Mouse (Mus musculus): ENCODE results near the gene Astn2. TPM values are rescaled to one million over a fixed set of nuclear protein-coding genes. Genes with fewer than 3 reads are reported as not detected.

The Astn2 gene
- polyA plus RNA-seq, 1 experiment from 2014 or later, result 0.06 TPM

DNA sequence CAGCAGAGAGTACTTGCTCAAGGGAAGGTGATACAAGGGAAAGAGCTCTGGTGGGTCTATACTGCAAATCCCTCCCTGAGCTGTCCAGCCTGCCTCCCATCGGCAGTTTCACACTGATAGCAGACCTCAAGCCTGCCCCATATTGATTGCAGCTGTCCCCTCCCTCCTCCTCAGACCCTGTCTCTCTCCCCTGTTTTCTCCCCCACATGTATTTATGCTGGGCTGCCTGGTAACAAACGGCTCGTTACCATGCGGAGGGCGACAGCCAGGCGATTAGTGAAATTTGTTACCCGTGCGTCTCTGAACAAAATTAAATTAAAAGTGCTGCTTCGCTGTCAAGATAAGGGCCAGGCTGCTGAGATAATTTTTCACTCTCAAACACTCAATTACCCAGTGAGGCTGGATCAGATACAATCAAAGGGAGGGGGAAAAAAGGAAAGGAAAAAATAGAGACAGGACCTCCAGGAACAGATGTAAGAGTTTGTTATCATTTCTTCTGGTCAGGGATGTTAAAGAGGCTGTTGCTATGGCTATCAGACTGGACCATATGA, 373.0 kb downstream of the Astn2 start:
- 66% methylated on average over 9 of the region's 9 CpGs for WGBS (ENCODE audit: insufficient replicate concordance)
- no peaks in the 10 kb centered on the region for H3K9me3 ChIP-seq (replicated peaks)
- no peak for ATAC-seq (ENCODE audit: low read depth)
- H3K36me3 ChIP-seq, result no peaks in the 10 kb centered on the region
- H3K4me1 ChIP-seq (replicated peaks), result no peaks in the 10 kb centered on the region
- no peak for DNase-seq
- H3K27ac ChIP-seq, result no peak overlapping the region
- H3K4me2 ChIP-seq, result no peak overlapping the region
- H3K9ac ChIP-seq, result no peak overlapping the region
- H3K27me3 ChIP-seq, result no peaks in the 10 kb centered on the region
- H3K4me3 ChIP-seq (replicated peaks), result no peak overlapping the region

- no peaks in the 10 kb centered on the region for H3K4me1 ChIP-seq (replicated peaks)
- no peaks in the 10 kb centered on the region for H3K9me3 ChIP-seq (replicated peaks)
- no peak overlapping the region for H3K4me3 ChIP-seq (replicated peaks)
- no peaks in the 10 kb centered on the region for H3K36me3 ChIP-seq
- H3K9ac ChIP-seq, result no peak overlapping the region
- no peaks in the 10 kb centered on the region for H3K27me3 ChIP-seq
- H3K27ac ChIP-seq, result no peak overlapping the region
- ATAC-seq (ENCODE audit: low read depth) (no peak), DNase-seq (no peak)
- 52% methylated on average over 4 of the region's 4 CpGs for WGBS (ENCODE audit: insufficient replicate concordance)
- H3K4me2 ChIP-seq, result no peak overlapping the region
These were observed 374.5 kb downstream of the Astn2 start for GRCm38 (mm10) chr4:66029901-66030300.

- no peaks in the 10 kb centered on the region for H3K4me1 ChIP-seq (replicated peaks)
- no peaks in the 10 kb centered on the region for H3K27me3 ChIP-seq
- DNase-seq (no peak), ATAC-seq (ENCODE audit: low read depth) (no peak)
- no peak overlapping the region for H3K4me2 ChIP-seq
- no peak overlapping the region for H3K9ac ChIP-seq
- H3K27ac ChIP-seq, result no peak overlapping the region
- no peaks in the 10 kb centered on the region for H3K9me3 ChIP-seq (replicated peaks)
- H3K36me3 ChIP-seq, result no peaks in the 10 kb centered on the region
- no peak overlapping the region for H3K4me3 ChIP-seq (replicated peaks)
- 42% methylated on average over 1 of the region's 1 CpGs for WGBS (ENCODE audit: insufficient replicate concordance)
These were observed 376.5 kb downstream of the Astn2 start for GRCm38 (mm10) chr4:66027866-66028265.

GRCm38 (mm10) chr4:66025393-66026062, 378.9 kb downstream of the Astn2 start:
- DNase-seq, result no peak

GRCm38 (mm10) chr4:66002936-66003335, 401.5 kb downstream of the Astn2 start:
- Histone ChIP-seq H3K9ac (no peak overlapping the region), H3K27me3 (no peaks in the 10 kb centered on the region), H3K27ac (no peak overlapping the region), H3K36me3 (no peaks in the 10 kb centered on the region), H3K4me1 (replicated peaks) (no peaks in the 10 kb centered on the region), H3K4me3 (replicated peaks) (no peak overlapping the region), H3K9me3 (replicated peaks) (no peaks in the 10 kb centered on the region), H3K4me2 (no peak overlapping the region)
- DNase-seq (no peak), ATAC-seq (ENCODE audit: low read depth) (no peak)

More at GRCm38 (mm10) chr4:66025393-66026062, 378.9 kb downstream of the Astn2 start:
- no peak overlapping the region for H3K9ac ChIP-seq
- no peaks in the 10 kb centered on the region for H3K36me3 ChIP-seq
- no peaks in the 10 kb centered on the region for H3K9me3 ChIP-seq (replicated peaks)
- no peak for ATAC-seq (ENCODE audit: low read depth)
- 66% methylated on average over 8 of the region's 8 CpGs for WGBS (ENCODE audit: insufficient replicate concordance)
- no peaks in the 10 kb centered on the region for H3K27me3 ChIP-seq
- H3K4me3 ChIP-seq (replicated peaks), result no peak overlapping the region
- no peak overlapping the region for H3K4me2 ChIP-seq
- no peak overlapping the region for H3K27ac ChIP-seq
- no peaks in the 10 kb centered on the region for H3K4me1 ChIP-seq (replicated peaks)

- Histone ChIP-seq H3K9ac (no peak overlapping the region), H3K4me2 (no peak overlapping the region), H3K27me3 (no peaks in the 10 kb centered on the region), H3K27ac (no peak overlapping the region), H3K36me3 (no peaks in the 10 kb centered on the region), H3K4me1 (replicated peaks) (no peaks in the 10 kb centered on the region), H3K9me3 (replicated peaks) (no peaks in the 10 kb centered on the region), H3K4me3 (replicated peaks) (no peak overlapping the region)
- ATAC-seq (ENCODE audit: low read depth) (no peak), DNase-seq (no peak)
- 58% methylated on average over 2 of the region's 2 CpGs for WGBS (ENCODE audit: insufficient replicate concordance)
These were observed 420.8 kb downstream of the Astn2 start for GRCm38 (mm10) chr4:65983643-65984042.

GRCm38 (mm10) chr4:65982882-65983281, 421.5 kb downstream of the Astn2 start:
- H3K9me3 ChIP-seq (replicated peaks), result no peaks in the 10 kb centered on the region
- DNase-seq, result no peak
- H3K36me3 ChIP-seq, result no peaks in the 10 kb centered on the region
- H3K27ac ChIP-seq, result no peak overlapping the region
- WGBS (ENCODE audit: insufficient replicate concordance), result 54% methylated on average over 4 of the region's 4 CpGs
- no peaks in the 10 kb centered on the region for H3K27me3 ChIP-seq
- H3K4me3 ChIP-seq (replicated peaks), result no peak overlapping the region
- no peaks in the 10 kb centered on the region for H3K4me1 ChIP-seq (replicated peaks)
- ATAC-seq (ENCODE audit: low read depth), result no peak
- no peak overlapping the region for H3K9ac ChIP-seq
- H3K4me2 ChIP-seq, result no peak overlapping the region

DNA sequence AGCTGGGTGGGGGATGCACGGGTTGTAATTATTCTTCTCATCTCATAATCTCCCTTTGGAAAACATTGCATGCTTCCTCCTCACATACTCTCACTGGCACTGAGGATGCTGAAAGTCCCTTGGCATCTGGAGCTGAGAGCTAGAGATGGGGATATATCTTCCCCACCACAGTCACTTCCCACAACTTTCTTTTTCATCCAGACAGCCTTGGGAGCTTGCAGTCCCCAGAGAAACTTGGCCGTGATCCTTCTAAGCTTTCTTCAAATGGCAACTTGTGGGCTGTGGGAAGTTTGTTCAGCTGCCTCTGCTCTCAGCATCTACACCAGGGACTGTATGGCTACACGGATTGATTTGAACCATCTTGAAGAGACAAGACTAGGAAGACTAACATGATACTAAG, 428.2 kb downstream of the Astn2 start:
- no peak overlapping the region for H3K27ac ChIP-seq
- no peak overlapping the region for H3K4me2 ChIP-seq
- no peaks in the 10 kb centered on the region for H3K4me1 ChIP-seq (replicated peaks)
- no peak overlapping the region for H3K4me3 ChIP-seq (replicated peaks)
- ATAC-seq (ENCODE audit: low read depth), result no peak
- no peak for DNase-seq
- WGBS (ENCODE audit: insufficient replicate concordance), result 49% methylated on average over 3 of the region's 3 CpGs
- no peaks in the 10 kb centered on the region for H3K36me3 ChIP-seq
- no peak overlapping the region for H3K9ac ChIP-seq
- no peaks in the 10 kb centered on the region for H3K27me3 ChIP-seq
- no peaks in the 10 kb centered on the region for H3K9me3 ChIP-seq (replicated peaks)

DNA sequence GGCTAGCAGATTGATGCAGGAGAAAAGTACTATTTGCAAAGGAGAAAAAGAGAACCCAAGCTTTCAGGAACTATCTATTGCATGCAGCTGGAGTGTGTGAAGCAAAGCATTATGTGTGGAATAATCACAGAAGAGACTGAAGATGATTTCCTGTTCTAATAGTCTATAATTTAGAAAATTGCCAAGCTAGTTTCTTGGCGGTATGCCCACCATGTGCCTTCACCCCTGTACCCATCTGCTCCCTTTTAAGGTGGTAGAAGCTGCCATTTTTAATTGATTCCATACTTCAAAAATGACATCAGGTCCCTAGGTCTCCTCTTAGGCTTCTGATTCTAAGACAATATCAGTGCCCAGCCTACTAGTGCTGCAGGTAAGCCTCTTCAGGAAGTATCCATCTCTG, 432.0 kb downstream of the Astn2 start:
- Histone ChIP-seq H3K27me3 (no peaks in the 10 kb centered on the region), H3K4me3 (replicated peaks) (no peak overlapping the region), H3K4me2 (no peak overlapping the region), H3K9ac (no peak overlapping the region), H3K27ac (no peak overlapping the region), H3K36me3 (no peaks in the 10 kb centered on the region), H3K4me1 (replicated peaks) (no peaks in the 10 kb centered on the region), H3K9me3 (replicated peaks) (no peaks in the 10 kb centered on the region)
- no peak for DNase-seq
- 55% methylated on average over 1 of the region's 1 CpGs for WGBS (ENCODE audit: insufficient replicate concordance)
- ATAC-seq (ENCODE audit: low read depth), result no peak

DNA sequence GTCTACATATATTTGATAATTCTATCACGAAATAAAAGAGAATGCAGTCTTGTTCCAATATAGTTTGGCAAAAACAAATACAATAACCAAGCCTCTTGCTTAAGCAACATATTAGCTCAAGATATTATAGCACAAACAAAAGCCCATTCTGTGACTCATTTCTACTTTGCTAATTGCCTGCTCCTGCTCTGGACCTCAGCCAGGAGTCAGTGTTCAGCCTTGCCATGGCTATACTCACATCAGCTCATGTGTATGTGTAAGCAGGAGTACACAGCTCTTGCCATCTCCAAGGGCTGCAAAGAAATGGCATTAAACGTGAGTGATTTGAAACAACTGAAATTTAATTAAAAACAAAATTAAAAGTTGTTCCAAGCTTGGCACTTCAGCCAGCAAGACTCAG, 435.1 kb downstream of the Astn2 start:
- H3K27me3 ChIP-seq, result no peaks in the 10 kb centered on the region
- no peak overlapping the region for H3K4me3 ChIP-seq (replicated peaks)
- H3K4me1 ChIP-seq (replicated peaks), result no peaks in the 10 kb centered on the region
- H3K9ac ChIP-seq, result no peak overlapping the region
- DNase-seq, result no peak
- H3K27ac ChIP-seq, result no peak overlapping the region
- WGBS (ENCODE audit: insufficient replicate concordance), result 42% methylated on average over 2 of the region's 2 CpGs
- no peak overlapping the region for H3K4me2 ChIP-seq
- no peaks in the 10 kb centered on the region for H3K36me3 ChIP-seq
- no peak for ATAC-seq (ENCODE audit: low read depth)
- H3K9me3 ChIP-seq (replicated peaks), result no peaks in the 10 kb centered on the region

- Histone ChIP-seq H3K9me3 (replicated peaks) (no peaks in the 10 kb centered on the region), H3K27me3 (no peaks in the 10 kb centered on the region), H3K36me3 (no peaks in the 10 kb centered on the region), H3K27ac (no peak overlapping the region), H3K4me2 (no peak overlapping the region), H3K4me3 (replicated peaks) (no peak overlapping the region), H3K9ac (no peak overlapping the region), H3K4me1 (replicated peaks) (no peaks in the 10 kb centered on the region)
- WGBS (ENCODE audit: insufficient replicate concordance), result 53% methylated on average over 3 of the region's 3 CpGs
- no peak for DNase-seq
- ATAC-seq (ENCODE audit: low read depth), result no peak
These were observed 439.8 kb downstream of the Astn2 start for GRCm38 (mm10) chr4:65964604-65965003.

GRCm38 (mm10) chr4:65959188-65959759, 445.1 kb downstream of the Astn2 start:
- Histone ChIP-seq H3K4me3 (replicated peaks) (no peak overlapping the region), H3K9ac (no peak overlapping the region), H3K9me3 (replicated peaks) (no peaks in the 10 kb centered on the region), H3K4me2 (no peak overlapping the region), H3K27me3 (no peaks in the 10 kb centered on the region), H3K36me3 (no peaks in the 10 kb centered on the region), H3K27ac (no peak overlapping the region), H3K4me1 (replicated peaks) (no peaks in the 10 kb centered on the region)
- 72% methylated on average over 5 of the region's 5 CpGs for WGBS (ENCODE audit: insufficient replicate concordance)
- ATAC-seq (ENCODE audit: low read depth), result no peak
- no peak for DNase-seq
